Mouse (Mus musculus) ES-Bruce4 (cell line): Measurements from ENCODE around the gene Eif4g3.

Source experiments
- CTCF ChIP-seq: IDR thresholded peaks from one replicate; pipeline ENCODE4 v1.8.1; 2011; ENCODE audit warnings: low read depth, low read length
- EP300 ChIP-seq: IDR thresholded peaks from 2 replicates; pipeline ENCODE4 v1.6.1; 2011; ENCODE audit warnings: low read depth, low read length; ENCODE audit not compliant: insufficient read depth
- POLR2A ChIP-seq: IDR thresholded peaks from one replicate; pipeline ENCODE4 v1.8.1; 2011; ENCODE audit warnings: low read length; ENCODE audit not compliant: insufficient read depth

DNA sequence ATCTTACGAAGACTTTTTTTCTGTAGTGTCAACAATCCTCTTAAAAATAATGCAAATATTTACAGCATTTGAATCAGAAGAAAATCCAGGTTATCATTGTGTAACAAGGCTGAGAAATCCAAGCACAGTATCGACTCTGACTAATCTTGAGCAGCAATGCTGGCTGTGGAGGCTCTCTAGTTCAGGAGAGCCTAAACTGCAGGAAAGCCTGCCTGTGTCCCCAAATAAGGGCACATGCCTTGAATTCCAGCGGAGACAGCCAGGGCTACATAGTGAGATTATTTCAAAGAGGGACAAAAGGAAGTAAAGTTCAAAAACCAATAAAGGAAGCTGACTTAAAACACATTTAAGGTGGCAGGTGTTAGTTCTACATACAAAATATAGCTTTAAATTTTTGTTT lies 168.7 kb downstream of the Eif4g3 start:
- TF ChIP-seq POLR2A (no peak), CTCF (no peak), EP300 (no peak)
